Mouse (Mus musculus): ENCODE results near the gene Ewsr1. TPM values are rescaled to one million over a fixed set of nuclear protein-coding genes. Genes with fewer than 3 reads are reported as not detected.

The Ewsr1 gene
- polyA plus RNA-seq, 1 experiment from 2014 or later = 437 TPM

- H3K9ac ChIP-seq (replicated peaks; ENCODE audit: low read length) = no peak overlapping the region
- H3K9me3 ChIP-seq (replicated peaks; ENCODE audit: control insufficient read depth, low read length) = no peaks in the 10 kb centered on the region
- H3K36me3 ChIP-seq (replicated peaks; ENCODE audit: control insufficient read depth, insufficient read depth, low read depth, low read length) = no peaks in the 10 kb centered on the region
- H3K4me1 ChIP-seq (ENCODE audit: control insufficient read depth, insufficient read depth, low read length) = no peaks in the 10 kb centered on the region
- 90% methylated on average over 7 of the region's 7 CpGs for WGBS
- no peak overlapping the region for H3K4me2 ChIP-seq (ENCODE audit: low read depth, low read length)
- DNase-seq (ENCODE audit: low spot score) (no peak), ATAC-seq (replicated peaks; ENCODE audit: insufficient number of reproducible peaks, low FRiP score, low TSS enrichment, low read depth) (no peak)
- no peaks in the 10 kb centered on the region for H3K27me3 ChIP-seq (ENCODE audit: control insufficient read depth, insufficient read depth, low read length)
- no peak overlapping the region for H3K27ac ChIP-seq (replicated peaks; ENCODE audit: low read depth, low read length)
- no peak overlapping the region for H3K4me3 ChIP-seq (ENCODE audit: low read depth, low read length)
Measured at GRCm38 (mm10) chr11:5102384-5102783, 3.3 kb upstream of the Ewsr1 start.

GRCm38 (mm10) chr11:5101641-5102040 lies 2.6 kb upstream of the Ewsr1 start:
- ATAC-seq (replicated peaks; ENCODE audit: insufficient number of reproducible peaks, low FRiP score, low TSS enrichment, low read depth) (no peak), DNase-seq (ENCODE audit: low spot score) (no peak)
- Histone ChIP-seq H3K36me3 (replicated peaks; ENCODE audit: control insufficient read depth, insufficient read depth, low read depth, low read length) (no peaks in the 10 kb centered on the region), H3K27ac (replicated peaks; ENCODE audit: low read depth, low read length) (no peak overlapping the region), H3K27me3 (ENCODE audit: control insufficient read depth, insufficient read depth, low read length) (no peaks in the 10 kb centered on the region), H3K4me3 (ENCODE audit: low read depth, low read length) (no peak overlapping the region), H3K4me2 (ENCODE audit: low read depth, low read length) (no peak overlapping the region), H3K9ac (replicated peaks; ENCODE audit: low read length) (no peak overlapping the region), H3K4me1 (ENCODE audit: control insufficient read depth, insufficient read depth, low read length) (no peaks in the 10 kb centered on the region), H3K9me3 (replicated peaks; ENCODE audit: control insufficient read depth, low read length) (no peaks in the 10 kb centered on the region)
- 85% methylated on average over 6 of the region's 6 CpGs for WGBS

- no peak for ATAC-seq (replicated peaks; ENCODE audit: insufficient number of reproducible peaks, low FRiP score, low TSS enrichment, low read depth)
- Histone ChIP-seq H3K4me2 (ENCODE audit: low read depth, low read length) (no peak overlapping the region; the same call in 1 of the 2 replicates), H3K36me3 (replicated peaks; ENCODE audit: control insufficient read depth, insufficient read depth, low read depth, low read length) (no peaks in the 10 kb centered on the region), H3K27ac (replicated peaks; ENCODE audit: low read depth, low read length) (no peak overlapping the region), H3K4me3 (ENCODE audit: low read depth, low read length) (no peak overlapping the region; the same call in 1 of the 2 replicates), H3K9ac (replicated peaks; ENCODE audit: low read length) (no peak overlapping the region), H3K4me1 (ENCODE audit: control insufficient read depth, insufficient read depth, low read length) (no peaks in the 10 kb centered on the region), H3K9me3 (replicated peaks; ENCODE audit: control insufficient read depth, low read length) (no peaks in the 10 kb centered on the region), H3K27me3 (ENCODE audit: control insufficient read depth, insufficient read depth, low read length) (no peaks in the 10 kb centered on the region)
- WGBS = 50% methylated on average over 5 of the region's 5 CpGs
- DNase-seq (ENCODE audit: low spot score) = no peak
Measured at GRCm38 (mm10) chr11:5100801-5101200, 1.7 kb upstream of the Ewsr1 start.

- ATAC-seq (replicated peaks; ENCODE audit: insufficient number of reproducible peaks, low FRiP score, low TSS enrichment, low read depth) = no peak
- WGBS = 1% methylated on average over 7 of the region's 7 CpGs
- H3K4me3 ChIP-seq (ENCODE audit: low read depth, low read length) = peak overlapping the region; percentile 99
Measured at GRCm38 (mm10) chr11:5100283-5100682, 1.2 kb upstream of the Ewsr1 start.

GRCm38 (mm10) chr11:5099576-5100183 lies 614 bp upstream of the Ewsr1 start:
- H3K36me3 ChIP-seq (replicated peaks; ENCODE audit: control insufficient read depth, insufficient read depth, low read depth, low read length) = no peaks in the 10 kb centered on the region
- H3K4me3 ChIP-seq (ENCODE audit: low read depth, low read length) = peak overlapping the region; percentile 99
- peak overlapping the region; percentile 96 for H3K27ac ChIP-seq (replicated peaks; ENCODE audit: low read depth, low read length)
- ATAC-seq (replicated peaks; ENCODE audit: insufficient number of reproducible peaks, low FRiP score, low TSS enrichment, low read depth) = peak; percentile 72
- no peaks in the 10 kb centered on the region for H3K27me3 ChIP-seq (ENCODE audit: control insufficient read depth, insufficient read depth, low read length)
- no peaks in the 10 kb centered on the region for H3K4me1 ChIP-seq (ENCODE audit: control insufficient read depth, insufficient read depth, low read length)
- under 1% methylated on average over 31 of the region's 31 CpGs for WGBS
- no peaks in the 10 kb centered on the region for H3K9me3 ChIP-seq (replicated peaks; ENCODE audit: control insufficient read depth, low read length)
- peak overlapping the region; percentile 97 for H3K9ac ChIP-seq (replicated peaks; ENCODE audit: low read length)
- DNase-seq (ENCODE audit: low spot score) = peak; percentile 90
- H3K4me2 ChIP-seq (ENCODE audit: low read depth, low read length) = peak overlapping the region; percentile 86

More at GRCm38 (mm10) chr11:5100283-5100682, 1.2 kb upstream of the Ewsr1 start:
- H3K9ac ChIP-seq (replicated peaks; ENCODE audit: low read length) = peak overlapping the region; percentile 97
- no peaks in the 10 kb centered on the region for H3K4me1 ChIP-seq (ENCODE audit: control insufficient read depth, insufficient read depth, low read length)
- no peaks in the 10 kb centered on the region for H3K9me3 ChIP-seq (replicated peaks; ENCODE audit: control insufficient read depth, low read length)
- H3K27me3 ChIP-seq (ENCODE audit: control insufficient read depth, insufficient read depth, low read length) = no peaks in the 10 kb centered on the region
- peak; percentile 44 for DNase-seq (ENCODE audit: low spot score)
- peak overlapping the region; percentile 86 for H3K4me2 ChIP-seq (ENCODE audit: low read depth, low read length)
- H3K27ac ChIP-seq (replicated peaks; ENCODE audit: low read depth, low read length) = no peak overlapping the region
- H3K36me3 ChIP-seq (replicated peaks; ENCODE audit: control insufficient read depth, insufficient read depth, low read depth, low read length) = no peaks in the 10 kb centered on the region

- Histone ChIP-seq H3K27me3 (ENCODE audit: control insufficient read depth, insufficient read depth, low read length) (no peaks in the 10 kb centered on the region), H3K27ac (replicated peaks; ENCODE audit: low read depth, low read length) (peak overlapping the region; percentile 96), H3K4me3 (ENCODE audit: low read depth, low read length) (peak overlapping the region; percentile 99), H3K9ac (replicated peaks; ENCODE audit: low read length) (peak overlapping the region; percentile 97), H3K36me3 (replicated peaks; ENCODE audit: control insufficient read depth, insufficient read depth, low read depth, low read length) (no peaks in the 10 kb centered on the region), H3K4me2 (ENCODE audit: low read depth, low read length) (peak overlapping the region; percentile 52), H3K4me1 (ENCODE audit: control insufficient read depth, insufficient read depth, low read length) (no peaks in the 10 kb centered on the region), H3K9me3 (replicated peaks; ENCODE audit: control insufficient read depth, low read length) (no peaks in the 10 kb centered on the region)
- WGBS = under 1% methylated on average over 44 of the region's 44 CpGs
- ATAC-seq (replicated peaks; ENCODE audit: insufficient number of reproducible peaks, low FRiP score, low TSS enrichment, low read depth) (peak; percentile 20; the same call in 1 of the 2 replicates), DNase-seq (ENCODE audit: low spot score) (peak; percentile 28)
Measured at GRCm38 (mm10) chr11:5098035-5098735, 881 bp downstream of the Ewsr1 start.

- Histone ChIP-seq H3K36me3 (replicated peaks; ENCODE audit: control insufficient read depth, insufficient read depth, low read depth, low read length) (peaks cover 2% of the 10 kb centered on the region; the same call in 1 of the 2 replicates), H3K9ac (replicated peaks; ENCODE audit: low read length) (no peak overlapping the region), H3K4me2 (ENCODE audit: low read depth, low read length) (peak overlapping the region; percentile 52; the same call in 1 of the 2 replicates), H3K4me3 (ENCODE audit: low read depth, low read length) (peak overlapping the region; percentile 99), H3K27me3 (ENCODE audit: control insufficient read depth, insufficient read depth, low read length) (no peaks in the 10 kb centered on the region), H3K27ac (replicated peaks; ENCODE audit: low read depth, low read length) (no peak overlapping the region), H3K4me1 (ENCODE audit: control insufficient read depth, insufficient read depth, low read length) (no peaks in the 10 kb centered on the region), H3K9me3 (replicated peaks; ENCODE audit: control insufficient read depth, low read length) (no peaks in the 10 kb centered on the region)
- ATAC-seq (replicated peaks; ENCODE audit: insufficient number of reproducible peaks, low FRiP score, low TSS enrichment, low read depth) = no peak
- WGBS = 78% methylated on average over 8 of the region's 8 CpGs
- no peak for DNase-seq (ENCODE audit: low spot score)
Measured at GRCm38 (mm10) chr11:5096480-5097020, 2.5 kb downstream of the Ewsr1 start.

- H3K4me1 ChIP-seq (ENCODE audit: control insufficient read depth, insufficient read depth, low read length) = no peaks in the 10 kb centered on the region
- no peak overlapping the region for H3K27ac ChIP-seq (replicated peaks; ENCODE audit: low read depth, low read length)
- WGBS = 80% methylated on average over 5 of the region's 5 CpGs
- no peak overlapping the region for H3K4me2 ChIP-seq (ENCODE audit: low read depth, low read length)
- H3K4me3 ChIP-seq (ENCODE audit: low read depth, low read length) = no peak overlapping the region
- ATAC-seq (replicated peaks; ENCODE audit: insufficient number of reproducible peaks, low FRiP score, low TSS enrichment, low read depth) (no peak), DNase-seq (ENCODE audit: low spot score) (no peak)
- no peaks in the 10 kb centered on the region for H3K27me3 ChIP-seq (ENCODE audit: control insufficient read depth, insufficient read depth, low read length)
- H3K36me3 ChIP-seq (replicated peaks; ENCODE audit: control insufficient read depth, insufficient read depth, low read depth, low read length) = peaks cover 3% of the 10 kb centered on the region; the same call in 1 of the 2 replicates
- no peak overlapping the region for H3K9ac ChIP-seq (replicated peaks; ENCODE audit: low read length)
- H3K9me3 ChIP-seq (replicated peaks; ENCODE audit: control insufficient read depth, low read length) = no peaks in the 10 kb centered on the region
Measured at GRCm38 (mm10) chr11:5095877-5096276, 3.2 kb downstream of the Ewsr1 start.

Data from embryonic facial prominence, embryonic 11.5 days (tissue).